Mouse (Mus musculus) liver, embryonic 14.5 days (tissue): Measurements from ENCODE around the gene Cyp27a1. TPM values are rescaled to one million over a fixed set of nuclear protein-coding genes. Genes with fewer than 3 reads are reported as not detected.

Experiments used
- ATAC-seq: fragments of 200-750 bp; cut with Nextera tagmentation; 2 replicates; pipeline ENCODE4 v1.8.0; 2017; ENCODE audit warnings: moderate number of reproducible peaks, mild to moderate bottlenecking, moderate library complexity; ENCODE audit not compliant: insufficient read depth
- DNase-seq, 3 experiments: peaks; one replicate each; pipeline ENCODE4 v3.0.0-alpha.2; 2012 to 2013; ENCODE audit warnings: low read depth in 3 of 3, low spot score in 3 of 3
- H3K27ac ChIP-seq: fragments of 300-500 bp; sonication (generic); 2 replicates; pipeline ENCODE4 v1.5.1; 2014; ENCODE audit warnings: moderate library complexity, mild to moderate bottlenecking, control low read depth, inconsistent platforms
- H3K27me3 ChIP-seq: fragments of 300-500 bp; sonication (generic); 2 replicates; pipeline ENCODE4 v1.6.1; 2014; ENCODE audit warnings: mild to moderate bottlenecking, low read length, moderate library complexity; ENCODE audit not compliant: control insufficient read depth, insufficient read depth
- H3K36me3 ChIP-seq: fragments of 300-500 bp; sonication (generic); replicated peaks from 2 replicates; pipeline ENCODE4 v1.6.1; 2014; ENCODE audit warnings: low read depth; ENCODE audit not compliant: control insufficient read depth, insufficient read depth
- H3K4me1 ChIP-seq, 2 experiments: fragments of 200-500 bp in 1 of 2; fragments of 300-500 bp in 1 of 2; sonication (generic) in 1 of 2; replicated peaks; 2 replicates each; pipeline ENCODE4 v1.6.1; 2012 to 2014; ENCODE audit warnings: antibody characterized with exemption in 1 of 2, inconsistent platforms in 1 of 2, low read length in 1 of 2; ENCODE audit not compliant: control insufficient read depth in 2 of 2, insufficient read depth in 2 of 2
- H3K4me2 ChIP-seq: fragments of 300-500 bp; sonication (generic); 2 replicates; pipeline ENCODE4 v1.6.1; 2014; ENCODE audit warnings: low read depth, mild to moderate bottlenecking, control low read depth, moderate library complexity
- H3K4me3 ChIP-seq, 2 experiments: fragments of 200-500 bp in 1 of 2; fragments of 300-500 bp in 1 of 2; sonication (generic) in 1 of 2; 2 replicates each; pipeline ENCODE4 v1.5.1; 2012 to 2014; ENCODE audit warnings: low read depth in 2 of 2, low read length in 2 of 2, mild to moderate bottlenecking in 2 of 2, control low read depth in 1 of 2, inconsistent platforms in 1 of 2, moderate library complexity in 1 of 2; ENCODE audit not compliant: insufficient read depth in 1 of 2
- H3K9ac ChIP-seq: fragments of 300-500 bp; sonication (generic); replicated peaks from 2 replicates; pipeline ENCODE4 v1.6.1; 2014; ENCODE audit warnings: mild to moderate bottlenecking, control low read depth, moderate library complexity
- H3K9me3 ChIP-seq: fragments of 300-500 bp; sonication (generic); 2 replicates; pipeline ENCODE4 v1.6.1; 2016; ENCODE audit warnings: low read length, mixed read lengths; ENCODE audit not compliant: control insufficient read depth
- CTCF ChIP-seq: IDR thresholded peaks from 2 replicates; pipeline ENCODE4 v1.5.1; 2016; ENCODE audit warnings: antibody characterized with exemption, low read depth, control low read depth
- EP300 ChIP-seq: IDR thresholded peaks from 2 replicates; pipeline ENCODE4 v1.6.1; 2016; ENCODE audit warnings: antibody characterized with exemption, low read depth
- WGBS: fragments of 180-500 bp; shearing (Covaris S2); extraction: QIAGEN DNeasy Blood & Tissue Kit; methylation state at CpG from one replicate; pipeline ENCODE4 v1.1.7; 2014; ENCODE audit not compliant: insufficient replicate concordance; 5-methylcytosine and 5-hydroxymethylcytosine counted together
- polyA plus RNA-seq, 2 experiments: library from polyadenylated mRNA; depleted of rRNA in 1 of 2; stranded (reverse) in 1 of 2; unstranded in 1 of 2; fragments of >200 nt; fragmentation: Nextera tagmentation in 1 of 2; extraction: Ambion mirVana in 1 of 2; gene quantifications; 2 replicates each; pipeline versions ENCODE4 v1.2.1 to v1.2.3; 2012 to 2014

Cyp27a1 gene
- polyA plus RNA-seq, 2 experiments: 3.3 to 5.0 TPM

DNA sequence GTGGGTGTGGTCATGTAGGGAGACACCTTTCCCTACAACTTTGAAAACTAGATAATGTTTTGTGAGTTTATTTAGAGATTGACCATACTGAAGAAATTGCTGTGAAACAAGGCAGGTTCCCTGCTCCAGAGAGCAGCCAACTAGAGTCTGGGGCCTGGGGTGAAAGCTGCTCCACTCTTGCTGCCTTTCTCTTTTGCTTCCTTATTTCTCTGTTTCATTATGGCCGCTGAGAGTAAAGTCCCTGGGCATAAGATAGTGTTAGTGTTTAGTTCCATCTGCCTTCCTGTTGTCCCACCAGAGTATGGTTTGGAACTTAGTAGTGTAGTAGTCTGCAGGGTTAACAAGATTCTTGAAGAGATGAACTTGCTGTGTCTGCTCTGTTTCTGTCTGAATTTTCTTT, 35.5 kb upstream of the Cyp27a1 start:
- 59% methylated on average over 1 of the region's 1 CpGs for WGBS
- no peak for TF ChIP-seq EP300
- no peak for TF ChIP-seq CTCF
- Histone ChIP-seq H3K27me3 (no peaks in the 10 kb centered on the region), H3K9me3 (no peaks in the 10 kb centered on the region), H3K4me1 (no peaks in the 10 kb centered on the region; a peak in 2 of 4 replicates), H3K36me3 (peaks cover 5% of the 10 kb centered on the region), H3K9ac (no peak overlapping the region), H3K27ac (no peak overlapping the region), H3K4me3 (no peak overlapping the region), H3K4me2 (no peak overlapping the region)
- ATAC-seq (no peak), DNase-seq (no peak)

GRCm38 (mm10) chr1:74687131-74687530, 26.2 kb upstream of the Cyp27a1 start:
- Histone ChIP-seq H3K9ac (no peak overlapping the region), H3K9me3 (no peaks in the 10 kb centered on the region), H3K36me3 (peaks cover 31% of the 10 kb centered on the region), H3K4me1 (no peaks in the 10 kb centered on the region), H3K27ac (no peak overlapping the region), H3K4me2 (no peak overlapping the region), H3K4me3 (no peak overlapping the region), H3K27me3 (no peaks in the 10 kb centered on the region)
- TF ChIP-seq EP300 (no peak), CTCF (no peak)
- no peak for ATAC-seq
- no peak for DNase-seq
- WGBS: 78% methylated on average over 7 of the region's 7 CpGs

- no peak for ATAC-seq
- Histone ChIP-seq H3K9me3 (no peaks in the 10 kb centered on the region), H3K36me3 (peaks cover 16% of the 10 kb centered on the region), H3K27ac (no peak overlapping the region), H3K4me3 (no peak overlapping the region), H3K4me2 (no peak overlapping the region), H3K4me1 (peaks cover 0 to 5% of the 10 kb centered on the region in 2 experiments; a peak in 1 of 4 replicates), H3K27me3 (no peaks in the 10 kb centered on the region), H3K9ac (no peak overlapping the region)
- no peak for DNase-seq
- 72% methylated on average over 8 of the region's 8 CpGs for WGBS
- TF ChIP-seq EP300 (no peak), CTCF (no peak)
Measured at GRCm38 (mm10) chr1:74693891-74694583, 19.3 kb upstream of the Cyp27a1 start.

- H3K27ac ChIP-seq: no peak overlapping the region
- H3K4me3 ChIP-seq: no peak overlapping the region
- DNase-seq: no peak
- H3K9ac ChIP-seq: no peak overlapping the region
- H3K4me1 ChIP-seq: peaks cover 0 to 5% of the 10 kb centered on the region in 2 experiments; a peak in 1 of 4 replicates
- TF ChIP-seq CTCF: no peak
- no peak for TF ChIP-seq EP300
- H3K9me3 ChIP-seq: no peaks in the 10 kb centered on the region
- no peak for ATAC-seq
- H3K4me2 ChIP-seq: no peak overlapping the region
- WGBS: 70% methylated on average over 4 of the region's 4 CpGs
- no peaks in the 10 kb centered on the region for H3K27me3 ChIP-seq
- H3K36me3 ChIP-seq: peaks cover 11% of the 10 kb centered on the region
Measured at GRCm38 (mm10) chr1:74695836-74696235, 17.5 kb upstream of the Cyp27a1 start.

DNA sequence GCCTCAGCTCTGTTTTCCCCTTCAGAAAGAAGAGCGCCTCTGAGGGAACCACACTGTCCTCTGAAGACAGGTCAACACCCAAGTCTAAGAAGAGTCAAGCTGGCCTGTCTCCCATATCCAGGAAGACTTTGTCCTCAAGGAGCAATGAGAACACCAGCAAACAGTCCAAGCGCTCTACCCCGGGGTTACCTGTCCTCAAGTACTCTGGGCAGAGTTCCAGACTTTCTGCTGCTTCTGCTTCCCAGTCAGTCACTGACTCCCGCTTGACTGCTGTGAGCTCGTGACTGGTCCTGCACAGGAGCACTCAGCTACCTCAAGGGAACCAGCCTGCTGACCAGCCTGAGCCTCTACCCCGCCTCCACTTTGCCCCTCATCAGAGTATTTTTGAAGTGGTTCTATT, 16.0 kb upstream of the Cyp27a1 start:
- H3K9ac ChIP-seq: no peak overlapping the region
- DNase-seq (no peak), ATAC-seq (no peak)
- H3K4me2 ChIP-seq: no peak overlapping the region
- H3K4me1 ChIP-seq: peaks cover 0 to 5% of the 10 kb centered on the region in 2 experiments; a peak in 1 of 4 replicates
- TF ChIP-seq EP300 (no peak), CTCF (no peak)
- no peaks in the 10 kb centered on the region for H3K9me3 ChIP-seq
- 85% methylated on average over 6 of the region's 6 CpGs for WGBS
- peaks cover 11% of the 10 kb centered on the region for H3K36me3 ChIP-seq
- H3K4me3 ChIP-seq: no peak overlapping the region
- no peak overlapping the region for H3K27ac ChIP-seq
- H3K27me3 ChIP-seq: no peaks in the 10 kb centered on the region
